Mouse (Mus musculus) lung, embryonic 16.5 days (tissue): ENCODE results near the gene Nol10. TPM values are rescaled to one million over a fixed set of nuclear protein-coding genes. Genes with fewer than 3 reads are reported as not detected.

Source experiments
- ATAC-seq: fragments of 200-750 bp; cut with Nextera tagmentation; 2 replicates; pipeline ENCODE4 v1.8.0; 2017; ENCODE audit warnings: low read depth, mild to moderate bottlenecking, moderate library complexity
- H3K27ac ChIP-seq: fragments of 300-500 bp; sonication (generic); 2 replicates; pipeline ENCODE4 v1.5.1; 2014; ENCODE audit warnings: mild to moderate bottlenecking, control low read depth, low read length
- H3K27me3 ChIP-seq: fragments of 300-500 bp; sonication (generic); 2 replicates; pipeline ENCODE4 v1.6.1; 2014; ENCODE audit warnings: low read depth, low read length, mixed read lengths; ENCODE audit not compliant: control insufficient read depth, insufficient read depth
- H3K36me3 ChIP-seq: fragments of 300-500 bp; sonication (generic); 2 replicates; pipeline ENCODE4 v1.6.1; 2014; ENCODE audit warnings: low read length; ENCODE audit not compliant: control insufficient read depth, insufficient read depth
- H3K4me1 ChIP-seq: fragments of 300-500 bp; sonication (generic); replicated peaks from 2 replicates; pipeline ENCODE4 v1.6.1; 2014; ENCODE audit warnings: low read length, mixed read lengths; ENCODE audit not compliant: control insufficient read depth, insufficient read depth
- H3K4me2 ChIP-seq: fragments of 300-500 bp; sonication (generic); 2 replicates; pipeline ENCODE4 v1.6.1; 2014; ENCODE audit warnings: low read depth, low read length, control low read depth
- H3K4me3 ChIP-seq: fragments of 300-500 bp; sonication (generic); 2 replicates; pipeline ENCODE4 v1.5.1; 2014; ENCODE audit warnings: mild to moderate bottlenecking, low read length, control low read depth
- H3K9ac ChIP-seq: fragments of 300-500 bp; sonication (generic); 2 replicates; pipeline ENCODE4 v1.6.1; 2014; ENCODE audit warnings: low read length, control low read depth
- H3K9me3 ChIP-seq: fragments of 300-500 bp; sonication (generic); 2 replicates; pipeline ENCODE4 v1.6.1; 2016; ENCODE audit warnings: low read length; ENCODE audit not compliant: control insufficient read depth
- WGBS: fragments of 180-500 bp; shearing (Covaris S2); extraction: QIAGEN DNeasy Blood & Tissue Kit; methylation state at CpG from one replicate; pipeline ENCODE4 v1.1.7; 2014; 5-methylcytosine and 5-hydroxymethylcytosine counted together
- polyA plus RNA-seq: library from polyadenylated mRNA; unstranded; fragments of >200 nt; fragmentation: Nextera tagmentation; extraction: Ambion mirVana; gene quantifications from 2 replicates; pipeline ENCODE4 v1.2.1, GENCODE M21; 2015

The Nol10 gene
- polyA plus RNA-seq, 1 experiment from 2014 or later, result 20.8 TPM

- Histone ChIP-seq H3K27me3 (no peaks in the 10 kb centered on the region), H3K9ac (no peak overlapping the region), H3K4me2 (no peak overlapping the region), H3K36me3 (peaks cover 30% of the 10 kb centered on the region), H3K4me3 (no peak overlapping the region), H3K9me3 (no peaks in the 10 kb centered on the region), H3K27ac (no peak overlapping the region), H3K4me1 (no peaks in the 10 kb centered on the region)
- ATAC-seq, result no peak
- WGBS, result 71% methylated on average over 3 of the region's 3 CpGs
Measured at GRCm38 (mm10) chr12:17372696-17373095, 24.4 kb downstream of the Nol10 start.

DNA sequence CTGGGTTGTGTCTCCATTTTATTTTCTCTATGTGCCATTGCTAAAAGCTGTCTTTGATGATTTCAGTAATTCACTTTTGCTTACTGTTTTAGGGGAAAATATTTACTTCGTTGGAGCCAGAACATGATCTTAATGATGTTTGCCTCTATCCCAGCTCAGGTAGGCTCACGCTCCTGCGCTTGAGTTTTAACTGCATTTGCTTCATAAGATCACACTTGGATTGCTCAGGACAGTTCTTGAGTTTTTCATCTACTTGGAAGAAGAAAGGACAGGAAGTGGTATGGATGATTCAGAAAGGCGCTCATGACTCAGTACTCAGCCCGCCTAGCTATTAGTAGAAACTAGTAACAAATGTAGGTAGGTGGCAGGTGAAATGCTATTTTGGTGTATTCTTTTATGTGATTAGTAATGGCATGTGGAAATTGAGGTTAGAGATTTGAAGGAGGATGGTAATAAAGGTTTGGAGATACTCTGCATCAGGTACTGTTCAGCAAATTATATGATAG lies 25.3 kb downstream of the Nol10 start:
- H3K4me2 ChIP-seq, result no peak overlapping the region
- no peak overlapping the region for H3K27ac ChIP-seq
- H3K27me3 ChIP-seq, result no peaks in the 10 kb centered on the region
- WGBS, result 97% methylated on average over 5 of the region's 5 CpGs
- no peak overlapping the region for H3K4me3 ChIP-seq
- H3K9me3 ChIP-seq, result no peaks in the 10 kb centered on the region
- H3K4me1 ChIP-seq, result no peaks in the 10 kb centered on the region
- no peak overlapping the region for H3K9ac ChIP-seq
- ATAC-seq, result no peak
- H3K36me3 ChIP-seq, result peaks cover 26% of the 10 kb centered on the region

DNA sequence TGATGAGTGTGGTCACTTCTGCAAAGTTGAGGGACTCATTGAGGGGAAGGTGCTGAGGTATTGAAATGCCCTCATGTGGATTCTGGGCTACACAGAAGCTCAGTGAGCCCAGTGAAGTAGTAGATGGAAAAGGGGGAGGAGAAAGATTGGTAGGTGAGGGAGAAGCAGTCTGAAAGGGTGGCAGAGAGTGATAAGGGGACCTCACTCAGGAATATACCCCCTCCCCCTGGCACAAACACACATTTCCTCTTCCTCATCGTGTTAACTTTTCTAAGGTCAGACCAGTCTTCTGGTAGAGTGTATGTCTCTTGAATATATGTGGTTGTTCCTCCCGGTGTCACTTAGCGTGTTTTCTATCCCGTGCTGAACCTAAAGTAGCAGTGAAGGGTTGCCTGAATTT lies 27.0 kb downstream of the Nol10 start:
- H3K36me3 ChIP-seq, result peaks cover 17% of the 10 kb centered on the region
- no peaks in the 10 kb centered on the region for H3K27me3 ChIP-seq
- H3K4me1 ChIP-seq, result no peaks in the 10 kb centered on the region
- H3K4me3 ChIP-seq, result no peak overlapping the region
- ATAC-seq, result no peak
- no peak overlapping the region for H3K4me2 ChIP-seq
- H3K9ac ChIP-seq, result no peak overlapping the region
- H3K9me3 ChIP-seq, result no peaks in the 10 kb centered on the region
- 82% methylated on average over 4 of the region's 4 CpGs for WGBS
- H3K27ac ChIP-seq, result no peak overlapping the region

- ATAC-seq, result no peak
- H3K27me3 ChIP-seq, result no peaks in the 10 kb centered on the region
- H3K4me2 ChIP-seq, result no peak overlapping the region
- no peak overlapping the region for H3K27ac ChIP-seq
- H3K9me3 ChIP-seq, result no peaks in the 10 kb centered on the region
- no peak overlapping the region for H3K9ac ChIP-seq
- peaks cover 13% of the 10 kb centered on the region for H3K36me3 ChIP-seq
- WGBS, result 88% methylated on average over 6 of the region's 6 CpGs
- H3K4me1 ChIP-seq, result no peaks in the 10 kb centered on the region
- H3K4me3 ChIP-seq, result no peak overlapping the region
Measured at GRCm38 (mm10) chr12:17376521-17376920, 28.3 kb downstream of the Nol10 start.

DNA sequence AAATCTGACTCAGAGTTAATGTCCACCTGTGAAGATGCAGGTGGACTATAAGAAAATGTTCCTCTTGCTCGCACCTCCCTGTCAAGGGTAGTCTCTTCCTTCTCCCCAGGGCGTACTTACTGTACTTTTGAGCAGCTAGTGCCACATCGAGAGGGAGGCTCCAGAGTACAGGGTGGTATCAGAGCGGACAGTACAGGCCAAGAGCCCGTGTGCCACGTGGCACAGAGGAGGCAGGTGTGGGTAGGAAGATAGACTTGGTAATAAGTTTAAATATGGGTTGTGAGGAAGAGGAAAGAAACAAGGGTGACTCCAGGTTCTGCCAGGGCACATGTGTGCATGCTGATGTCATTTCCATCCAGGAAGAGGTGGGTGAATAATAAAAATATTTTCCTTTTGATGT lies 32.7 kb downstream of the Nol10 start:
- no peak for ATAC-seq

DNA sequence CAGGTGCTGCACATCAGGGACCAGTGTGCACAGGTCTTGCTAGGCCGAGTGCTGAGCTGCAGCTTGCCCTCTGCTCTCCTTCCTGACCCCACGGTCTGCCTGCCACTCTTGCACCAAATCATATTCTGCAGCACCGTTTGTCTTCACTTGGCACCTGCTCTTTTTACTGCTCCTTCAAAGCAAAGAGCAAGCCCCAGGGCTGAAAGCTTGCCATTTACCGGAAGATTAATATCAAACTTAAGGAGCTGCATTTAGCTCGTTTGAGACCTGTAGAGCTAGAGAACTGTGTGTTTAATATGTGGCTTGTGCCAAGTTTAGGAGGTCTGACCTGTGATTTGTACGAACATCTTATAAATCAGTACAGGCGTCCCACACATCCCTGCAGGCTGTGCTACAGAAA lies 34.5 kb downstream of the Nol10 start:
- Histone ChIP-seq H3K27me3 (no peaks in the 10 kb centered on the region), H3K9me3 (no peaks in the 10 kb centered on the region), H3K27ac (no peak overlapping the region), H3K4me3 (no peak overlapping the region), H3K4me1 (peaks cover 9% of the 10 kb centered on the region), H3K4me2 (no peak overlapping the region), H3K9ac (no peak overlapping the region), H3K36me3 (no peaks in the 10 kb centered on the region; the same call in none of the 2 replicates)
- 72% methylated on average over 7 of the region's 7 CpGs for WGBS
- no peak for ATAC-seq

More for the DNA sequence above, 32.7 kb downstream of the Nol10 start:
- Histone ChIP-seq H3K27ac (no peak overlapping the region), H3K9ac (no peak overlapping the region), H3K4me1 (no peaks in the 10 kb centered on the region), H3K36me3 (peaks cover 2% of the 10 kb centered on the region), H3K27me3 (no peaks in the 10 kb centered on the region), H3K9me3 (no peaks in the 10 kb centered on the region), H3K4me3 (no peak overlapping the region), H3K4me2 (no peak overlapping the region)
- WGBS, result 79% methylated on average over 6 of the region's 6 CpGs

- H3K27ac ChIP-seq, result no peak overlapping the region
- peaks cover 9% of the 10 kb centered on the region for H3K4me1 ChIP-seq
- 41% methylated on average over 3 of the region's 3 CpGs for WGBS
- ATAC-seq, result no peak
- no peaks in the 10 kb centered on the region for H3K9me3 ChIP-seq
- no peaks in the 10 kb centered on the region for H3K36me3 ChIP-seq
- no peaks in the 10 kb centered on the region for H3K27me3 ChIP-seq
- H3K4me3 ChIP-seq, result no peak overlapping the region
- no peak overlapping the region for H3K9ac ChIP-seq
- no peak overlapping the region for H3K4me2 ChIP-seq
Measured at GRCm38 (mm10) chr12:17386896-17387295, 38.6 kb downstream of the Nol10 start.

- no peaks in the 10 kb centered on the region for H3K36me3 ChIP-seq
- H3K4me2 ChIP-seq, result no peak overlapping the region
- H3K27ac ChIP-seq, result no peak overlapping the region
- H3K9ac ChIP-seq, result no peak overlapping the region
- no peak for ATAC-seq
- no peaks in the 10 kb centered on the region for H3K9me3 ChIP-seq
- peaks cover 9% of the 10 kb centered on the region for H3K4me1 ChIP-seq
- WGBS, result 51% methylated on average over 12 of the region's 12 CpGs
- no peaks in the 10 kb centered on the region for H3K27me3 ChIP-seq
- no peak overlapping the region for H3K4me3 ChIP-seq
Measured at GRCm38 (mm10) chr12:17387332-17388135, 39.3 kb downstream of the Nol10 start.

DNA sequence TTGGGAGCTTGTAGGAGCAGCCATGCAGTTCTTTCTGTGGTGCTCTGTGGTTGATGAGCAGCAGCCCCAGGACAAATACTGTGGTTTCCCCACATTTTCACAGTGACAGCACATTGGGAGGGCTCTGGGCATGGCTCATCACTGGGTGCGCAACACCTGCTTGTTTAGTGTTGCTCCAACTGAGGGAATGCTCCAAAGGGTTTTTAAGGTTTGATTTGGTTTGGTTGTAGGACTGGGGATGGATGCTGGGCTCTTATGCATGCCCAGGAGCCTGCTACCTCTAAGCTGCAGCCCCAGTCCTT lies 39.8 kb downstream of the Nol10 start:
- Histone ChIP-seq H3K36me3 (no peaks in the 10 kb centered on the region), H3K4me2 (no peak overlapping the region), H3K4me3 (no peak overlapping the region), H3K9ac (no peak overlapping the region), H3K27me3 (no peaks in the 10 kb centered on the region), H3K27ac (no peak overlapping the region), H3K9me3 (no peaks in the 10 kb centered on the region), H3K4me1 (peaks cover 9% of the 10 kb centered on the region)
- WGBS, result 97% methylated on average over 1 of the region's 1 CpGs
- no peak for ATAC-seq
